Mouse (Mus musculus) layer of hippocampus, postnatal 10 days (tissue): Measurements from ENCODE around the gene Ppm1e. TPM values are rescaled to one million over a fixed set of nuclear protein-coding genes. Genes with fewer than 3 reads are reported as not detected.

Source experiments
- DNase-seq, 2 experiments: peaks; one replicate each; pipeline ENCODE4 v3.0.0; 2021; ENCODE audit warnings: low spot score in 2 of 2
- long read RNA-seq: library from polyadenylated mRNA; stranded (forward); transcript quantifications from one replicate; pipeline ENCODE4 v2.0.0, GENCODE M21; 2023
- total RNA-seq, 2 experiments: library from RNA; stranded (reverse); gene quantifications; 2 replicates each; pipeline ENCODE4 v1.2.3; 2021

The Ppm1e gene
- 100 to 1,000 TPM; 251 to 257 TPM for total RNA-seq
- long read RNA-seq, full-length matches to known transcripts: 26 of 64 reads
- long read RNA-seq, partial matches to known transcripts: 5 of 64 reads
- long read RNA-seq, other reads (novel, unspliced or antisense): 33 of 64 reads

- DNase-seq: peak; percentile 87 to 93
These were observed at the start of gene Ppm1e for GRCm38 (mm10) chr11:87358331-87359261. Gene Ppm1e (minus strand): TSS chr11:87359023.

- DNase-seq: peak in 1 of 2 experiments; percentile 47
These were observed 46.1 kb upstream of the Ppm1e start, which contains the start of the genes Rad51c and Tex14 for GRCm38 (mm10) chr11:87404876-87405275. Gene Rad51c (minus strand): TSS chr11:87404954. Gene Tex14 (plus strand): TSS chr11:87405065.

GRCm38 (mm10) chr11:87404111-87404853 is 45.5 kb upstream of the Ppm1e start:
- peak; percentile 97 to 98 for DNase-seq

- no peak for DNase-seq
These were observed 39.6 kb upstream of the Ppm1e start for GRCm38 (mm10) chr11:87398402-87398801.

GRCm38 (mm10) chr11:87393855-87394254 is 35.0 kb upstream of the Ppm1e start:
- peak; percentile 48 to 74 for DNase-seq

- DNase-seq: no peak
These were observed 26.9 kb upstream of the Ppm1e start for GRCm38 (mm10) chr11:87385676-87386075.

- DNase-seq: no peak
These were observed 25.7 kb upstream of the Ppm1e start for GRCm38 (mm10) chr11:87384551-87384950.

GRCm38 (mm10) chr11:87367865-87368580 is 9.2 kb upstream of the Ppm1e start:
- no peak for DNase-seq

GRCm38 (mm10) chr11:87367061-87367460 is 8.2 kb upstream of the Ppm1e start:
- no peak for DNase-seq

- DNase-seq: no peak
These were observed 6.3 kb upstream of the Ppm1e start for GRCm38 (mm10) chr11:87365120-87365519.

- DNase-seq: no peak
These were observed 414 bp upstream of the Ppm1e start for GRCm38 (mm10) chr11:87359262-87359612.

- DNase-seq: peak; percentile 28 to 41
These were observed 1.2 kb downstream of the Ppm1e start for GRCm38 (mm10) chr11:87357317-87358300.

GRCm38 (mm10) chr11:87354861-87355260 is 4.0 kb downstream of the Ppm1e start:
- no peak for DNase-seq

- DNase-seq: no peak
These were observed 5.1 kb downstream of the Ppm1e start for GRCm38 (mm10) chr11:87353646-87354170.

- no peak for DNase-seq
These were observed 32.4 kb downstream of the Ppm1e start for GRCm38 (mm10) chr11:87326381-87326780.

GRCm38 (mm10) chr11:87322558-87322957 is 36.3 kb downstream of the Ppm1e start:
- DNase-seq: no peak

- no peak for DNase-seq
These were observed 38.8 kb downstream of the Ppm1e start for GRCm38 (mm10) chr11:87320007-87320406.

GRCm38 (mm10) chr11:87318956-87319708 is 39.7 kb downstream of the Ppm1e start:
- DNase-seq: no peak

GRCm38 (mm10) chr11:87313533-87313932 is 45.3 kb downstream of the Ppm1e start:
- no peak for DNase-seq
